Mouse (Mus musculus) testis, postnatal 14 days (tissue): ENCODE measurements around the gene Cckbr.

Experiments
- DNase-seq: peaks from one replicate; pipeline ENCODE4 v3.0.0; 2021; ENCODE audit warnings: low spot score

Cckbr gene

GRCm38 (mm10) chr7:105425424-105426043, at the start of gene Cckbr:
Cckbr (plus strand) TSS chr7:105425731.
- no peak for DNase-seq

DNA sequence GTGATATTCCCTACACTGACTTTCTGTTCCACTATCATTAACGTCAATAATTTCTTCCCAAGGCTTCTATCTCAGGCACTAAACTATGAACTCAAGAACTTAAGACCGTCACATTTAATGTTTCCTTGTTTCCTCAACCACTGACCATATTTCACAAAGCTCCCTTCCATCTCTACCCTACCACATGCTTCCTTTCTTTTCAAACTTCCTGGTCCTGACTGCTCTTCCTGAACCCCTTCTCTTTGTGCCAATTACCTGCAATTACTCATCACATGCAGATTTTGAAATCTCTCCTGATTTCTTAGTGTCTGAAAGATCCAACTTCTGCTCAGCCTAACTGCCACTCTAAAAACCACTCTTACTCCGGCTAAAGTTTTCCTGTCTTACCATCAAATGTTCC, 45.2 kb upstream of the Cckbr start:
- DNase-seq: no peak

GRCm38 (mm10) chr7:105387696-105388095, 37.8 kb upstream of the Cckbr start:
- DNase-seq: no peak

DNA sequence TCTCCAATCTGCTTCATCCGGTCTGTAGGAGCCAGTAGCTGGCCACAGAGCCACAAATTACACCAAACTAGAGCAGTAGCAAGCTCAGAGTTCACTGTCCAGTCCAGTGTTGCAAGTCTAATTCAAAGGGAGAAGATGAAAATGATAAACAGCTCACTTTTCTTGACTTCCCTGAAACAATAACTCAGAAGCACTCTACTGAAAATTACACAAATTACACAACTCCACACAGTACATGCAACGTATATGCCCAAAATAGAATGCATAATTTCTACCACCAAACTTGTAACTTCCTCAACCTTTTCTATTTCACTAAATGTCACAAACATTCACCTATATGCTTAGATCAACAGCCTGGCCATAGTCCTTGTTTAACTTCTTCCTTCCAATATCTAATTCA, 35.3 kb upstream of the Cckbr start:
- no peak for DNase-seq

DNA sequence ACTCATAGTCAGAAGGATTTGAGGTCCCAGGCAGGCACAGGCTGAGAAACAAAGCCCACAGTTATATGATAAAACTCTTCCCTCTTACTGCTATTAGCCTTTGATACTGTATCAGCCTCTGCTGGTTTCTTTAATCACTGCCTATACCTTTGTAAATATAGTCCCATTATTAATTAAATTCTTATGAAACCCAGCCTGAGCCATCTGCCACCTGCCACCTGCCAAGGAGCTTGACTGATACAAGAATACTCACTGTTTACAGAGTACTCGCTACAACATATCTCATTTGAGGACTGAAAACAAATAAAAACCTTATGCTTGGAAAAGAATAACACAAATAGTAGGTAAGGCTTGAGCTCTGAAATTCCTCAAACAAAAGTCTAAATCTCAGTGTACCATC, 30.9 kb upstream of the Cckbr start:
- DNase-seq: no peak

- no peak for DNase-seq
Observed at GRCm38 (mm10) chr7:105395131-105395820, 30.3 kb upstream of the Cckbr start.

DNA sequence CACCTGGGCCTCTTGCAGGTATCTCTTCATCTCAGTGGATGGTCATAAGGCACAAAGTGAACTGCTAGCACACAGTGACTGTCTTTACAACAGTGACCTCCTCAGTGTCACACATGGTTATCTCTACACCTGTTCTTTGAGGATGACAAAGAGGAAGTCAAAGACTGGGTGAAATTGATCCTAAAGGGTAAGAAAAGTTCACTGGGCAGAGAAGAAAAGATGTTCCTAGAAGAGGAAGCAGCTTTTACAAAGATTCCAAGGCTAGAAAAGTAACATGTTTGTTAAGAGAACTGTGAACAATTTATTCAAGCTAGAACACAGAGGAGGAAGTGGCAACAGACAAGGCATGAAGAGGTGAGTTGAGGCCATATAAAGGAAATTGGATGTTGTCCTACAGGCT, 29.4 kb upstream of the Cckbr start:
- no peak for DNase-seq

DNA sequence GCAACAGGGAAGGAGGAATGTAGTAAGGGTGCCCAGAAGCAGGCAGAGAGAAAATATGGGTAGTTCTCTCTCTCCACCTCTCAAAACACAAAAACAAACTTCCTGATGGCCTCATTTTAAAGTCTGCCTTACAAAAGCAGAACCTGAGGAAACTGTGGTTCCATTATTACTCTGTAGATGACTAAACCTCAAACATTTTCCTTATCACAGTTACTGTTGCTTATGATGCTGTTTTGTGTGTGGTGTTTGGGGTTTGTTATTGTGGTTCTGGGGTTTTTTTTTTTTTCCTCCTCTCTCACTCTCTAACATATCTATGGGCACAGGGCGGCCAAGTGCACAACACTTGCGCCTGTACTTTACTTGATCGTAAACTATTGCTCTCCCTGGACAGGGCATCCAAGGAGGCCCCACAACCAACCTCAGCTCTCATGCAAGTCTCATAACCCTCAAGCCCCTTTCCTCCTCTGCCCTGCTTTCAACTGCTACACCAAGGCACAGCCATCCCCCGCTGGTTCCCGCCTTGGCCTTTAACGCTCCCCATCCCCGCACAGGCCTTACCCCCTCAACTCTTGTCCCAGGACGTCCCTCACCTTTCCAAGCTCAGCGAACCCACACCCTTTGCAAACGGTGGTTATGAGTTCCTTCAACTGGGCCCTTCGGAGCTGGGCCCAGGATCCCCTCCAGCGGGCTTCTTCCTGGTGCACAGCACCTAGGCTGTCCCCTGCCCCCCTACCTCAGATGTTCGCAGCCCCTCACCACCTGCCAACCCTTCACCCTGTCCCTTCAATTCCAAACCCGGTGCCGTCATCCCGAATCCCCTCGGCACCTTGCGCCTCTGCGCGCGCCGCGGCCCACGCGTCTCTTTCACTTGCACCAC, 26.2 kb upstream of the Cckbr start:
- no peak for DNase-seq

- DNase-seq: peak; percentile 99
Observed at GRCm38 (mm10) chr7:105399935-105400624, 25.5 kb upstream of the Cckbr start, which contains the start of gene Fam160a2. Fam160a2 (minus strand) TSS chr7:105400054.

DNA sequence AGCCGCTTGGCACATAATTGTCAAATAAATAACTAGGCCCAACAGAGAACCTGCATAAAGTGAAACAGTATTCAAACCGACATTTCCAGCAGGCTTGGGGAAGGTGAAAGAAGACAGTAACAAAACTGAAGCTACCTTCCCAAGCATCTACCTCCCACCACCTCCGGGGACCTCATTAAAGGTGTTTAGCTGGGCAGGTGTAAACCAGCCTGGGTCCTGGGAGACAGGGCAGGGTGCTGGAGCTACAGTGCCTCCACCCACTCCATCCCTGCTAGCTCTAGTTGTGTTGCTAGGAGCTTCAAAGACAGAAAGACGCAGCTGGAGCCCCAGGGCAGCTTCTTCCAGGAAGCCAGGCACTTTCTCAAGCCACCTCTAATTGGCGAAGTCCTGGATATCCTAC, 21.3 kb upstream of the Cckbr start, which contains the start of gene Cnga4:
Gene Cnga4, plus strand, starts transcription at position 301 of the 400 bp plus-strand sequence.
- DNase-seq: no peak

DNA sequence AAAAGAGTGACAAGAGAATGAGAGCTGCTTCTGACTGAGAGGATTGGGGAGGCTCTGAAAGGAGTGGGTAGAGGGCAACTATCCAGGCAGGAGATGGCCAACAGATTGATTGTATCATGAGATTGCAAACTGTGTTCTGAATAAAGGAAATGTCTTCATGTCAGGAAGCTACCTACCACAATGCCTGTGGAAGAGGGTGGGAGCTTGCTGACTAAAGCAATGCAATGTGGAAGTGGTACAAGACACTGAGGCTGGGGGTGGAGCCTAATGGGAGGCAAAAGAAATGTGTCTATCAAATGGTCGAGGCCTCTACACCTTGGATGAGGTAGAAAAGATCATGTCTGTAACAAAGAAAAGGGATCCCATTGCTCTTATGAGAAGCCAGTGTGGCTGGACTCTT, 19.2 kb upstream of the Cckbr start:
- no peak for DNase-seq

- peak; percentile 67 for DNase-seq
Observed at GRCm38 (mm10) chr7:105411874-105412632, 13.5 kb upstream of the Cckbr start.

DNA sequence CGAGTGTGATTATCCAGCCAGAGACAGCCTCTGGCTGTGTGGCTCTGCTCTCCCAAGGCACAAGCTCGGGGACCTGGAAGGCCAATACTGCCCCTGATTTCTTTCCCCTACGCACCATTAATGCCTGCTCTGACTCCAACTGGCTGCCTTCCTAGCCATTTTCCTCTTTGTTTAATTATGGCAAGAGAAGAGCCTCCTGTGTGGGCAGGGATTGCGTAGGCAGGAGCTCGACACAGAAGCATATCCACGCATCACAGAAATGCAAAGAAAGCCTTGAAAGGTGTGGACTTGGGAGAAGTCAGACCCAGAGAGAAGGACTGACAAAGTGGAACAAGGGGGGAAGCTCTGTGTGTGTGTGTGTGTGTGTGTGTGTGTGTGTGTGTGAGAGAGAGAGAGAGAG, 11.1 kb upstream of the Cckbr start:
- no peak for DNase-seq

GRCm38 (mm10) chr7:105416529-105416928, 9.0 kb upstream of the Cckbr start:
- DNase-seq: no peak

DNA sequence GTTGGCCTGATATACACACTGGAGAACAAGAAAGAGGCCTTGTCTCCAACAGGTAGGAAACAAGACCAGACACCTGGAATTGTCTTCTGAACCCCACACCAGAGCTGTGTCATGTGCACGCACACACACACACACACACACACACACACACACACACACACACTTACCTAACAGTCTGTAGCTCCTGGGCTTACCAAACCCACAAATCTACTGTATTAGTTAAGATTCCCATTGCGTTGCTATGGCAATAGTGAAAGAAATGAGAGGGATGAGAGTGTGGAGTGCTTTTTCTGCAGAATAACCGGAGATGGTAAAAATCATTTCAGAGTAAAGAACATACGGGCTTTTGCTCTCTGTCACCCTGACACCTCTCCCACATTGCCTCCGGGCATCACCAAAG, 7.4 kb upstream of the Cckbr start:
- DNase-seq: no peak

GRCm38 (mm10) chr7:105420903-105421302, 4.6 kb upstream of the Cckbr start:
- DNase-seq: no peak

DNA sequence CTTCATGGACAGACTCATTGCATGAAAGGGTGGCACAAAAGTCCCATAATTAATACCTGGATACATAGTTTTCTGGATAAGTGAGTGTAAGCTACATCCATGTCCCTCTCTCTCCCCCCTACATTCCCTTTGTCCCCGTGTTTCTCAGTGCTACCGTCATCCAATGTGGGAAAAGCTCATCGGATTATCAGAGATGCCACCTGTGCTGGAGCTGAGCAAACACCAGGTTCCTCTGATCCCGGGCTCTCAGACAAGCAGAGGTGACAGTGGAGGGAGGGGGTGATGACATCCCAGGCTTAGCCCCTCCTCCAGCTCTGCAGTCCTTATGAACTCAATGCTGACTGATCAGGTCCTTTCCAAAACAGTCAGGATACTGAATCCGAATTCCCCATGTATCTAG, 1.2 kb upstream of the Cckbr start:
- no peak for DNase-seq

DNA sequence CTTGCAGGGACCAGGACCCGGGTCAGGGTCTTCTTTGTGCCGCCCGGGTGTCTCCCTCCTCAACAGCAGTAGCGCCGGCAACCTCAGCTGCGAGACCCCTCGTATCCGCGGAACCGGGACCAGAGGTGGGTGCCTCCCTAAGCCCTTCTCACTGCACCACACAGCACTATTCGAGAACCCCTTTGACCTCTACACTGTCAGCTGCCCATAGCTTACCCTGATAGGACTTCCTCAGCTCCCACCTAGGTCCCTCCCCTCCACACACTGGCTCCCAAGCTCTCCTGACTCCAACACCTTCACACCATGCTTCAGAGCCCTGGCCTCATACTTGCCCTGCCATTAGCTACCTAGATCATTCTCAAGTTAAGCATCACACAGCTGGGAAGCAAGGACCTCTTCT, 520 bp downstream of the Cckbr start:
- DNase-seq: no peak

DNA sequence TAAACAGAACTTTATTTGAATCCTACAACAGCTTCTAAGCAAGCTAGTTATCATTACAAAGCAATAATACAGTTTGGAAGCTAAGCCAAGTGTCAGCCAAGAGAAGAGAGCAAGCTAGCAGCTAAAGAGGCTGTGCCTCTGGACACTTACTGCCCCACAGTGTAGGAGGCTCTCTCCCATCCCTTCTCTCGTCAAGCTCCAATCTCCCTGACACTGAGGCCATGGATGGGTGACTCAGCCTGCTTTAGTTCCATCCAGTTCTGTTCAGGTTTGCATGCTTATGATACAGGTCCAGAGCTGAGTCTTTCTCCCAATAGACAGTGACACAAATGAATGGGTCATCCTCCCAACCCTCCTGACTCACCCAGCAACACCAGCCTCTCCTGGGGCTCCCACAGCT, 6.5 kb downstream of the Cckbr start:
- no peak for DNase-seq

DNA sequence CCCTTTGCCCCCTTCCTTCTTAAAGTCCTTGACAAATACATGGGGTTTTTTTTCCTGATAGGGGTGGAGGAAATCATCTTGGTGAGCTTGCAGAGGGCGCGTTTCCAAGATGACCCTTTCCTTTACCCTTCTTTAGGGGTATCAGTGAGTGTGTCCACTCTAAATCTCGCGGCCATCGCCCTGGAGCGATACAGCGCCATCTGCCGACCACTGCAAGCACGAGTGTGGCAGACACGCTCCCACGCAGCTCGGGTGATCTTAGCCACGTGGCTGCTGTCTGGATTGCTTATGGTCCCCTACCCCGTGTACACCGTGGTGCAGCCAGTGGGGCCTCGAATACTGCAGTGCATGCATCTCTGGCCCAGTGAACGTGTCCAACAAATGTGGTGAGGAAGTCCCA, 8.3 kb downstream of the Cckbr start:
- DNase-seq: peak; percentile 24

- DNase-seq: no peak
Observed at GRCm38 (mm10) chr7:105434798-105435197, 9.3 kb downstream of the Cckbr start.
